Mouse (Mus musculus) CH12.LX (cell line): ENCODE data around the gene Rbl2. TPM values are rescaled to one million over a fixed set of nuclear protein-coding genes. Genes with fewer than 3 reads are reported as not detected.

Source experiments
- DNase-seq: peaks from one replicate; pipeline ENCODE4 v3.0.0-alpha.2; 2013; ENCODE audit errors: extremely low read depth
- H3K27ac ChIP-seq: 2 replicates; pipeline ENCODE4 v1.5.1; 2012; ENCODE audit warnings: low read depth, mild to moderate bottlenecking, control low read depth, moderate library complexity; ENCODE audit not compliant: insufficient read depth
- H3K27me3 ChIP-seq: replicated peaks from 2 replicates; pipeline ENCODE3; 2012; ENCODE audit warnings: inconsistent platforms
- H3K36me3 ChIP-seq, 2 experiments: replicated peaks in 1 of 2; 2 replicates each; pipeline versions ENCODE3 to v1.6.1; 2012; ENCODE audit warnings: inconsistent platforms in 1 of 2, low read length in 1 of 2, mild to moderate bottlenecking in 1 of 2, mixed read lengths in 1 of 2, moderate library complexity in 1 of 2; ENCODE audit not compliant: control insufficient read depth in 1 of 2, insufficient read depth in 1 of 2
- H3K4me1 ChIP-seq, 2 experiments: 2 replicates each; pipeline ENCODE4 v1.6.1; 2012; ENCODE audit warnings: inconsistent platforms in 1 of 2, moderate library complexity in 1 of 2; ENCODE audit not compliant: insufficient read depth in 2 of 2, control insufficient read depth in 1 of 2
- H3K4me2 ChIP-seq: 2 replicates; pipeline ENCODE4 v1.6.1; 2012; ENCODE audit warnings: low read depth, mild to moderate bottlenecking, control low read depth; ENCODE audit not compliant: poor library complexity, insufficient read depth, severe bottlenecking
- H3K4me3 ChIP-seq, 3 experiments: fragments of 150-350 bp in 1 of 3; sonication (generic) in 1 of 3; replicated peaks in 1 of 3; 2 replicates each; pipeline versions ENCODE3 to v1.5.1; 2011 to 2012; ENCODE audit warnings: low read depth in 2 of 3, low read length in 2 of 3, mild to moderate bottlenecking in 2 of 3, moderate library complexity in 2 of 3, control low read depth in 1 of 3, improper control_type of control experiment in 1 of 3, inconsistent platforms in 1 of 3, mixed read lengths in 1 of 3; ENCODE audit not compliant: poor library complexity in 1 of 3
- H3K79me2 ChIP-seq: replicated peaks from 2 replicates; pipeline ENCODE4 v1.6.1; 2012; ENCODE audit warnings: mild to moderate bottlenecking, moderate library complexity; ENCODE audit not compliant: control insufficient read depth, poor library complexity, insufficient read depth, severe bottlenecking; ENCODE audit errors: extremely low read depth
- H3K9ac ChIP-seq: 2 replicates; pipeline ENCODE4 v1.6.1; 2012; ENCODE audit warnings: low read depth, mild to moderate bottlenecking, control low read depth, moderate library complexity; ENCODE audit not compliant: insufficient read depth
- H3K9me3 ChIP-seq: replicated peaks from 2 replicates; pipeline ENCODE3; 2012; ENCODE audit warnings: low read length, inconsistent platforms, mixed read lengths
- CHD1 ChIP-seq: IDR thresholded peaks from 2 replicates; pipeline ENCODE4 v1.6.1; 2012; ENCODE audit warnings: low read depth, low read length, improper control_type of control experiment, inconsistent platforms
- CTCF ChIP-seq, 2 experiments: IDR thresholded peaks in 1 of 2; conservative IDR thresholded peaks in 1 of 2; 2 replicates each; pipeline ENCODE4 v1.5.1; 2011 to 2012; ENCODE audit warnings: low read depth in 2 of 2, low read length in 2 of 2, improper control_type of control experiment in 1 of 2, inconsistent platforms in 1 of 2, mild to moderate bottlenecking in 1 of 2, moderate library complexity in 1 of 2
- E2F4 ChIP-seq: IDR thresholded peaks from 2 replicates; pipeline ENCODE4 v1.6.1; 2011; ENCODE audit warnings: low read depth, low read length, improper control_type of control experiment; ENCODE audit not compliant: insufficient replicate concordance
- ELF1 ChIP-seq: IDR thresholded peaks from 2 replicates; pipeline ENCODE4 v1.6.1; 2014; ENCODE audit warnings: low read depth, mild to moderate bottlenecking, inconsistent platforms, low read length, improper control_type of control experiment
- EP300 ChIP-seq: IDR thresholded peaks from 2 replicates; pipeline ENCODE4 v1.6.1; 2011; ENCODE audit warnings: low read length, improper control_type of control experiment
- ETS1 ChIP-seq: conservative IDR thresholded peaks from 2 replicates; pipeline ENCODE4 v1.6.1; 2012; ENCODE audit warnings: low read depth, mild to moderate bottlenecking, inconsistent platforms, low read length, improper control_type of control experiment, moderate library complexity
- HCFC1 ChIP-seq: IDR thresholded peaks from 2 replicates; pipeline ENCODE4 v1.6.1; 2012; ENCODE audit warnings: low read depth, mild to moderate bottlenecking, inconsistent platforms, low read length, improper control_type of control experiment
- IRF4 ChIP-seq: IDR thresholded peaks from 2 replicates; pipeline ENCODE4 v1.6.1; 2014; ENCODE audit warnings: low read depth, mild to moderate bottlenecking, inconsistent platforms, low read length, improper control_type of control experiment
- JUND ChIP-seq: conservative IDR thresholded peaks from 2 replicates; pipeline ENCODE4 v1.6.1; 2011; ENCODE audit warnings: low read depth, low read length, improper control_type of control experiment
- KAT2A ChIP-seq: IDR thresholded peaks from 2 replicates; pipeline ENCODE4 v1.6.1; 2012; ENCODE audit warnings: low read length, improper control_type of control experiment, inconsistent platforms; ENCODE audit not compliant: insufficient replicate concordance
- MAFK ChIP-seq: IDR thresholded peaks from 2 replicates; pipeline ENCODE4 v1.6.1; 2011; ENCODE audit warnings: low read length, improper control_type of control experiment; ENCODE audit not compliant: insufficient replicate concordance
- MAX ChIP-seq: IDR thresholded peaks from 2 replicates; pipeline ENCODE4 v1.6.1; 2011; ENCODE audit warnings: low read length, improper control_type of control experiment
- MAZ ChIP-seq: IDR thresholded peaks from 2 replicates; pipeline ENCODE4 v1.6.1; 2012; ENCODE audit warnings: low read depth, mild to moderate bottlenecking, inconsistent platforms, low read length, improper control_type of control experiment, moderate library complexity
- NRF1 ChIP-seq: IDR thresholded peaks from 2 replicates; pipeline ENCODE4 v1.6.1; 2014; ENCODE audit warnings: low read depth, mild to moderate bottlenecking, inconsistent platforms, low read length, improper control_type of control experiment, moderate library complexity
- PAX5 ChIP-seq: IDR thresholded peaks from 2 replicates; pipeline ENCODE4 v1.6.1; 2012; ENCODE audit warnings: low read length, inconsistent platforms, mixed read lengths
- POLR2A ChIP-seq: IDR thresholded peaks from 2 replicates; pipeline ENCODE4 v1.6.1; 2011; ENCODE audit warnings: low read depth, mild to moderate bottlenecking, improper control_type of control experiment, low read length
- POLR2AphosphoS2 ChIP-seq: IDR thresholded peaks from 2 replicates; pipeline ENCODE4 v1.6.1; 2011; ENCODE audit warnings: low read depth, low read length, improper control_type of control experiment
- RAD21 ChIP-seq: IDR thresholded peaks from 2 replicates; pipeline ENCODE4 v1.6.1; 2011; ENCODE audit warnings: low read depth, mild to moderate bottlenecking, low read length, improper control_type of control experiment, moderate library complexity
- RCOR1 ChIP-seq: conservative IDR thresholded peaks from 2 replicates; pipeline ENCODE4 v1.6.1; 2012; ENCODE audit warnings: low read depth, mild to moderate bottlenecking, inconsistent platforms, low read length, improper control_type of control experiment
- SIN3A ChIP-seq: IDR thresholded peaks from 2 replicates; pipeline ENCODE4 v1.6.1; 2012; ENCODE audit warnings: low read length, improper control_type of control experiment, inconsistent platforms
- TBP ChIP-seq: conservative IDR thresholded peaks from 2 replicates; pipeline ENCODE4 v1.6.1; 2011; ENCODE audit warnings: low read depth, low read length, improper control_type of control experiment
- TCF12 ChIP-seq: IDR thresholded peaks from 2 replicates; pipeline ENCODE4 v1.6.1; 2014; ENCODE audit warnings: low read depth, mild to moderate bottlenecking, inconsistent platforms, low read length, improper control_type of control experiment
- UBTF ChIP-seq: IDR thresholded peaks from 2 replicates; pipeline ENCODE4 v1.6.1; 2012; ENCODE audit warnings: low read depth, mild to moderate bottlenecking, inconsistent platforms, low read length, improper control_type of control experiment, moderate library complexity
- USF1 ChIP-seq: IDR thresholded peaks from 2 replicates; pipeline ENCODE4 v1.6.1; 2014; ENCODE audit warnings: low read depth, mild to moderate bottlenecking, inconsistent platforms, low read length, improper control_type of control experiment
- USF2 ChIP-seq: conservative IDR thresholded peaks from 2 replicates; pipeline ENCODE4 v1.6.1; 2011; ENCODE audit warnings: low read depth, low read length, improper control_type of control experiment
- ZKSCAN1 ChIP-seq: IDR thresholded peaks from 2 replicates; pipeline ENCODE4 v1.6.1; 2012; ENCODE audit warnings: low read depth, inconsistent platforms, low read length, improper control_type of control experiment, borderline replicate concordance
- ZMIZ1 ChIP-seq: IDR thresholded peaks from 2 replicates; pipeline ENCODE4 v1.6.1; 2012; ENCODE audit warnings: low read depth, mild to moderate bottlenecking, inconsistent platforms, low read length, improper control_type of control experiment
- ZNF384 ChIP-seq: IDR thresholded peaks from 2 replicates; pipeline ENCODE4 v1.6.1; 2012; ENCODE audit warnings: low read depth, low read length, improper control_type of control experiment, inconsistent platforms
- dilution Hi-C: fragments of 300-500 bp; cut with MboI; formaldehyde crosslinking; loops from 2 replicates; pipeline ENCODE4 v1.14.3; 2020; ENCODE audit warnings: low sequenced_read_pairs; ENCODE audit not compliant: extremely low pct_unique_long_range_greater_than_20kb, extremely low pct_ligation_motif_present
- in situ Hi-C: fragments of 300-500 bp; cut with MboI; formaldehyde crosslinking; loops from 3 replicates; pipeline ENCODE4 v1.14.3; 2019; ENCODE audit warnings: low sequenced_read_pairs, low pct_ligation_motif_present, low pct_unique_long_range_greater_than_20kb, mixed read lengths
- polyA plus RNA-seq: library from polyadenylated mRNA; unstranded; fragments of >175 nt; gene quantifications from 2 replicates; pipeline ENCODE4 v1.2.1, GENCODE M21; 2012; ENCODE audit warnings: low read depth; ENCODE audit not compliant: insufficient read length
- total RNA-seq, 2 experiments: library from RNA; depleted of rRNA; stranded (reverse); fragments of 300-350 nt in 1 of 2; fragments of >200 nt in 1 of 2; gene quantifications; 2 replicates each; pipeline ENCODE4 v1.2.3; 2012 to 2014

The Rbl2 gene
- total and polyA plus RNA-seq, 3 experiments, result 19.0 to 21.9 (median 19.2) TPM

DNA sequence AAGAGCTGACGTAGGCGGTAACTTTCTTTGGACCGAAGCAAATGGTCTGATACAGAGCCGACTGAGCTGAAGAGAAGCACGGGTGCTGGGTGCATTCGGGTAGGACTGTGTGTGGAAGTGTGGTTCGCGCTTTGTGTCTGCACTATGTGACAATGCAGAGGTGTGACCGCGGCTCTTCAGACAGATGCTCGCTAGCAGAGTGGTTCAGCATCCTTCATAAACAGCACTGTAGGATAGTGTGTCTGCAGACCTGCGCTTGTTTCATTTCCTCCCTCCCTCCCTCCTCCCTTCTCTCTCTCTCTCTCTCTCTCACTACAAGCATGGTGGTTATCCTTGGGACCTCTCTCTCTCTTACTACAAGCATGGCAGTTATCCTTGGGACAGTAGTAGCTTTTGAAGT is 12.6 kb downstream of the Rbl2 start (continued):
- TF ChIP-seq TCF12 (peak; percentile 54; the same call in 1 of the 2 replicates), SIN3A (peak; percentile 56), MAX (peak; percentile 71)
- TF ChIP-seq, all 38 proteins: peak for 19

DNA sequence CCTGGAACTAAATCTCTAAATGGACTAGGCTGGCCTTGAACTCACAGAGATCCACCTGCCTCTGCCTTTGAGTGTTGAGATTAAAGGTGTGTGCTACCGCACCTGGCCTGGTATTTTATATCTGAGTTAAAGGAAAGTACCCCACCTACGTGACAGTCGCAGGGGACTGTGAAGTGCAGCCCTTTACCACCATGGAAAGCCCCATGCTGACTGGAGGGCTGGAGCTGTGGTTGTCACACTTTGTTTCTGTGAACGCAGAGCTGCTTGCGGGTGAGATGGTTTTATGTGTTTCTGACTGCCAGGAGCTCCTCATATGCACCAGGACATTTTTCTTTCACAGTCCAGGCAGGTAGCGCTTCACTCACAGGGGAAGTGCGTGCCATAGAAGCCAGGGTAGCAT is 18.6 kb downstream of the Rbl2 start:
- dilution Hi-C loops, result no loop called here
- H3K36me3 ChIP-seq, result peaks cover 55 to 70% of the 10 kb centered on the region in 2 experiments
- TF ChIP-seq MAFK, result no peak
- TF ChIP-seq CTCF (conservative IDR thresholded peaks at IDR 0.05 in 1 of 2, IDR thresholded peaks at IDR 0.05 in 1 of 2; ENCODE audit: low read depth in 2 of 2, low read length in 2 of 2), result no peak
- no peak for TF ChIP-seq HCFC1
- TF ChIP-seq IRF4, result no peak
- TF ChIP-seq POLR2AphosphoS2, result no peak
- TF ChIP-seq ETS1, result no peak
- TF ChIP-seq USF1, result no peak
- no peak for TF ChIP-seq EP300
- no peak for TF ChIP-seq ZMIZ1
- no peak for TF ChIP-seq POLR2A
- no peak for TF ChIP-seq CHD1
- no peak for TF ChIP-seq E2F4
- TF ChIP-seq ZNF384, result no peak
- TF ChIP-seq RCOR1, result no peak
- TF ChIP-seq RAD21, result no peak
- no peak for TF ChIP-seq MAZ
- no peak for TF ChIP-seq JUND
- TF ChIP-seq ZKSCAN1, result no peak
- no peak overlapping the region for H3K4me3 ChIP-seq
- no peaks in the 10 kb centered on the region for H3K27me3 ChIP-seq
- H3K27ac ChIP-seq, result no peak overlapping the region
- H3K9me3 ChIP-seq, result no peaks in the 10 kb centered on the region
- no peak for DNase-seq
- H3K79me2 ChIP-seq, result peaks cover 2% of the 10 kb centered on the region
- no peak overlapping the region for H3K4me2 ChIP-seq
- H3K4me1 ChIP-seq, result peaks cover 0 to 42% of the 10 kb centered on the region in 2 experiments; a peak in 3 of 4 replicates
- no peak overlapping the region for H3K9ac ChIP-seq
- in situ Hi-C loops, result no loop called here

DNA sequence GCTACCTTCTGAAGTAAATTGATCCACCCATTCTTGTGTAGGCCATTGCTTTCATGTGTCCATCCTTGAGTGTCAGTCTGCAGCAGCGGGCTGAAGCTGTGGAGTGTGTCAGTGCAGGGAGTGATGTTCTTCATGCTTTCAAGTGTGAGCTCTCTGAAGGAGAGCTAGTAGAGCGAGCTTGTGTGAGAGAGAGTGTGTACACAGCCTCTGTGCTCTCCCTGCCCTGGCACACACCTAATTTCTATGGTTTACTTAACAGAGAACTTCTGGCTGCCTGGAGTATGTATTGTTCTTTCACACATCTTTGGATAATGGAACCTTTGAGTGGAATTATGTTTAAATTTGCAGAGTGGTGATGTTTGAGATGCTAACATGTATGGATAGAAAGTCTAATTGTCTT is 19.7 kb downstream of the Rbl2 start:
- TF ChIP-seq MAZ (no peak), TBP (no peak), ZKSCAN1 (no peak), SIN3A (no peak), KAT2A (no peak), POLR2A (no peak), UBTF (no peak), MAFK (no peak), PAX5 (no peak), USF2 (no peak), RCOR1 (no peak), NRF1 (no peak), E2F4 (no peak), ELF1 (no peak)
- H3K36me3 ChIP-seq, result peaks cover 60 to 75% of the 10 kb centered on the region in 2 experiments
- DNase-seq, result no peak
- no peak overlapping the region for H3K4me3 ChIP-seq
- H3K9ac ChIP-seq, result no peak overlapping the region
- in situ Hi-C loops, result no loop called here
- dilution Hi-C loops, result no loop called here
- 0 out of 2 replicates have a peak, but pooled peaks cover 2% of the 10 kb centered on the region for H3K79me2 ChIP-seq
- no peak overlapping the region for H3K4me2 ChIP-seq
- H3K27me3 ChIP-seq, result no peaks in the 10 kb centered on the region
- no peaks in the 10 kb centered on the region for H3K9me3 ChIP-seq
- no peak overlapping the region for H3K27ac ChIP-seq
- peaks cover 0 to 30% of the 10 kb centered on the region in 2 experiments; a peak in 3 of 4 replicates for H3K4me1 ChIP-seq
